Mouse (Mus musculus) ovary, postnatal 36 days (tissue): Measurements from ENCODE around the gene Phldb2.

Experiments
- DNase-seq: peaks from one replicate; pipeline ENCODE4 v3.0.0; 2022; ENCODE audit warnings: low spot score, mixed read lengths

Gene Phldb2

GRCm38 (mm10) chr16:45892928-45893327, 60.5 kb downstream of the Phldb2 start:
- DNase-seq, result no peak

GRCm38 (mm10) chr16:45890471-45891200, 62.8 kb downstream of the Phldb2 start:
- no peak for DNase-seq

- DNase-seq, result no peak
Measured at GRCm38 (mm10) chr16:45889636-45890035, 63.8 kb downstream of the Phldb2 start.

- no peak for DNase-seq
Measured at GRCm38 (mm10) chr16:45886599-45886998, 66.8 kb downstream of the Phldb2 start.

GRCm38 (mm10) chr16:45884194-45884593, 69.2 kb downstream of the Phldb2 start:
- no peak for DNase-seq

- DNase-seq, result no peak
Measured at GRCm38 (mm10) chr16:45881177-45881832, 72.1 kb downstream of the Phldb2 start.

GRCm38 (mm10) chr16:45880101-45880751, 73.2 kb downstream of the Phldb2 start:
- DNase-seq, result no peak

- DNase-seq, result no peak
Measured at GRCm38 (mm10) chr16:45877739-45878138, 75.7 kb downstream of the Phldb2 start.

GRCm38 (mm10) chr16:45877171-45877570, 76.2 kb downstream of the Phldb2 start:
- DNase-seq, result no peak

GRCm38 (mm10) chr16:45873397-45873796, 80.0 kb downstream of the Phldb2 start:
- no peak for DNase-seq

- DNase-seq, result peak; percentile 4
Measured at GRCm38 (mm10) chr16:45871286-45871976, 82.0 kb downstream of the Phldb2 start.

GRCm38 (mm10) chr16:45870651-45871050, 82.7 kb downstream of the Phldb2 start:
- no peak for DNase-seq

GRCm38 (mm10) chr16:45869044-45869443, 84.4 kb downstream of the Phldb2 start:
- no peak for DNase-seq

- no peak for DNase-seq
Measured at GRCm38 (mm10) chr16:45857277-45857863, 96.0 kb downstream of the Phldb2 start.

GRCm38 (mm10) chr16:45854499-45854898, 98.9 kb downstream of the Phldb2 start:
- no peak for DNase-seq

GRCm38 (mm10) chr16:45849045-45849444, 104.4 kb downstream of the Phldb2 start:
- no peak for DNase-seq

- peak; percentile 9 for DNase-seq
Measured at GRCm38 (mm10) chr16:45844875-45845274, 108.5 kb downstream of the Phldb2 start.

- peak; percentile 87 for DNase-seq
Measured at GRCm38 (mm10) chr16:45844049-45844780, 109.2 kb downstream of the Phldb2 start.

GRCm38 (mm10) chr16:45843351-45843891, 110.0 kb downstream of the Phldb2 start:
- DNase-seq, result peak; percentile 30

- no peak for DNase-seq
Measured at GRCm38 (mm10) chr16:45842440-45842839, 111.0 kb downstream of the Phldb2 start.

GRCm38 (mm10) chr16:45841806-45842205, 111.6 kb downstream of the Phldb2 start:
- no peak for DNase-seq
